8 mouse cellular contexts compared by ENCODE assay signal in genomic region chr11:119053738-119054350, GRCm38 (mm10). TPM values are rescaled to one million over a fixed set of nuclear protein-coding genes. Genes with fewer than 3 reads are reported as not detected.
DNase-seq lines count a peak whose midpoint lies in the region; ATAC-seq and TF ChIP-seq lines count a peak whose summit lies in the region.

No protein-coding gene starts in this region.

- no peaks in the 10 kb centered on the region for H3K9me3 ChIP-seq in lung, postnatal 0 days (ENCODE audit: low read length)
- H3K9me3 ChIP-seq in forebrain, embryonic 12.5 days: no peaks in the 10 kb centered on the region
- H3K9me3 ChIP-seq in liver, embryonic 13.5 days (replicated peaks): no peaks in the 10 kb centered on the region
- H3K9me3 ChIP-seq in stomach, postnatal 0 days (ENCODE audit: control insufficient read depth, low read length): no peaks in the 10 kb centered on the region

- H3K9ac ChIP-seq in lung, postnatal 0 days (replicated peaks; ENCODE audit: low read depth): no peak overlapping the region
- peak overlapping the region; percentile 59 for H3K9ac ChIP-seq in forebrain, embryonic 12.5 days
- no peak overlapping the region for H3K9ac ChIP-seq in liver, embryonic 13.5 days
- no peak overlapping the region for H3K9ac ChIP-seq in stomach, postnatal 0 days (ENCODE audit: low read length)

- peaks cover 22% of the 10 kb centered on the region for H3K4me1 ChIP-seq in lung, postnatal 0 days (ENCODE audit: insufficient read depth, low read depth, low read length)
- peaks cover 24% of the 10 kb centered on the region for H3K4me1 ChIP-seq in lung, adult 2 months (ENCODE audit: control insufficient read depth, insufficient read depth, low read length)
- peaks cover 57% of the 10 kb centered on the region for H3K4me1 ChIP-seq in forebrain, embryonic 12.5 days
- peaks cover 47% of the 10 kb centered on the region for H3K4me1 ChIP-seq in liver, embryonic 13.5 days (replicated peaks)
- H3K4me1 ChIP-seq in stomach, postnatal 0 days (replicated peaks; ENCODE audit: control insufficient read depth, insufficient read depth): peaks cover 14% of the 10 kb centered on the region

- TF ChIP-seq POLR2A in lung, adult 2 months (IDR thresholded peaks at IDR 0.05; ENCODE audit: borderline replicate concordance, extremely low read depth, low read depth, low read length): no peak

- peak overlapping the region; percentile 54 for H3K4me2 ChIP-seq in lung, postnatal 0 days (replicated peaks; ENCODE audit: low read depth, low read length)
- peak overlapping the region; percentile 97 for H3K4me2 ChIP-seq in forebrain, embryonic 12.5 days
- H3K4me2 ChIP-seq in liver, embryonic 13.5 days: peak overlapping the region; percentile 55
- peak overlapping the region; percentile 60 for H3K4me2 ChIP-seq in stomach, postnatal 0 days (replicated peaks; ENCODE audit: low read depth)

- TF ChIP-seq EP300 in lung, postnatal 0 days (IDR thresholded peaks at IDR 0.05): no peak
- TF ChIP-seq EP300 in stomach, postnatal 0 days (optimal IDR thresholded peaks at IDR 0.05): no peak

- H3K4me3 ChIP-seq in lung, postnatal 0 days (ENCODE audit: low read depth, low read length): peak overlapping the region; percentile 11; the same call in 1 of the 2 replicates
- no peak overlapping the region for H3K4me3 ChIP-seq in lung, adult 2 months (replicated peaks; ENCODE audit: extremely low read depth, low read depth, low read length)
- H3K4me3 ChIP-seq in forebrain, embryonic 12.5 days (replicated peaks): peak overlapping the region; percentile 35
- peak overlapping the region; percentile 22 for H3K4me3 ChIP-seq in liver, embryonic 13.5 days (replicated peaks)
- peak overlapping the region; percentile 31 for H3K4me3 ChIP-seq in stomach, postnatal 0 days (ENCODE audit: low read depth, low read length)

- H3K27me3 ChIP-seq in lung, postnatal 0 days (replicated peaks; ENCODE audit: insufficient read depth, low read length): peaks cover 72% of the 10 kb centered on the region
- H3K27me3 ChIP-seq in forebrain, embryonic 12.5 days: peaks cover 83% of the 10 kb centered on the region
- H3K27me3 ChIP-seq in liver, embryonic 13.5 days: peaks cover 100% of the 10 kb centered on the region
- H3K27me3 ChIP-seq in stomach, postnatal 0 days (ENCODE audit: control insufficient read depth, insufficient read depth, low read length): peaks cover 34% of the 10 kb centered on the region; the same call in 1 of the 2 replicates

- no peaks in the 10 kb centered on the region for H3K36me3 ChIP-seq in lung, postnatal 0 days (ENCODE audit: insufficient read depth, low read length)
- H3K36me3 ChIP-seq in forebrain, embryonic 12.5 days (replicated peaks): no peaks in the 10 kb centered on the region
- no peaks in the 10 kb centered on the region for H3K36me3 ChIP-seq in liver, embryonic 13.5 days
- H3K36me3 ChIP-seq in stomach, postnatal 0 days (ENCODE audit: control insufficient read depth, insufficient read depth, low read length): no peaks in the 10 kb centered on the region

- DNase-seq in embryo, embryonic 10.5 days (ENCODE audit: low spot score): peak; percentile 62
- no peak for DNase-seq in embryo, embryonic 10 days (ENCODE audit: low spot score)
- DNase-seq in lung, postnatal 0 days (ENCODE audit: low spot score): no peak
- DNase-seq in lung, adult 2 months: no peak
- no peak for DNase-seq in liver, embryonic 13.5 days
- DNase-seq in stomach, postnatal 0 days (ENCODE audit: low spot score): no peak

- 1% methylated on average over 32 of the region's 35 CpGs for WGBS in lung, postnatal 0 days
- WGBS in lung, adult 2 months: 1% methylated on average over 28 of the region's 35 CpGs
- WGBS in forebrain, embryonic 12.5 days: 1% methylated on average over 34 of the region's 35 CpGs
- 3% methylated on average over 33 of the region's 35 CpGs for WGBS in liver, embryonic 13.5 days (ENCODE audit: insufficient replicate concordance)
- WGBS in stomach, postnatal 0 days: under 1% methylated on average over 30 of the region's 35 CpGs

- no peak overlapping the region for H3K27ac ChIP-seq in lung, postnatal 0 days (ENCODE audit: low read length)
- peak overlapping the region; percentile 92 for H3K27ac ChIP-seq in forebrain, embryonic 12.5 days
- H3K27ac ChIP-seq in liver, embryonic 13.5 days: no peak overlapping the region
- no peak overlapping the region for H3K27ac ChIP-seq in stomach, postnatal 0 days (replicated peaks)

- no peak for ATAC-seq in lung, postnatal 0 days
- ATAC-seq in forebrain, embryonic 12.5 days (ENCODE audit: low FRiP score): peak; percentile 37; the same call in 1 of the 2 replicates
- ATAC-seq in liver, embryonic 13.5 days (ENCODE audit: low read depth): no peak
- ATAC-seq in stomach, postnatal 0 days (ENCODE audit: low FRiP score, low TSS enrichment): no peak
- no peak for ATAC-seq in erythroblast, adult 5-6 weeks (replicated peaks; ENCODE audit: low FRiP score, poor library complexity, severe bottlenecking)

- no peak for TF ChIP-seq CTCF in lung, postnatal 0 days (IDR thresholded peaks at IDR 0.05)
- TF ChIP-seq CTCF in lung, adult 2 months (IDR thresholded peaks at IDR 0.05; ENCODE audit: insufficient read depth, low read length): no peak
- TF ChIP-seq CTCF in stomach, postnatal 0 days (IDR thresholded peaks at IDR 0.05; ENCODE audit: low read depth): no peak

RNA-seq across cellular contexts. Expression of gene Cbx8, which starts 13.1 kb away (rescaled TPM):
- polyA plus RNA-seq in lung, postnatal 0 days (2015; fragmentation: Nextera tagmentation; extraction: Ambion mirVana): 9.4 and 9.8 TPM in 2 replicates
- 3.8 and 3.9 TPM in 2 replicates for polyA plus RNA-seq in lung, adult 2 months (2012; rRNA removed)
- 11.5 and 11.7 TPM in 2 replicates for polyA plus RNA-seq in forebrain, embryonic 12.5 days (2016; fragmentation: Nextera tagmentation; extraction: Ambion mirVana)
- 2.4 and 2.8 TPM in 2 replicates for polyA plus RNA-seq in liver, embryonic 13.5 days (2015; fragmentation: Nextera tagmentation; extraction: Ambion mirVana)
- polyA plus RNA-seq in stomach, postnatal 0 days (2015; fragmentation: Nextera tagmentation; extraction: Ambion mirVana): 4.6 and 5.1 TPM in 2 replicates
- 0.38 and 0.42 TPM in 2 replicates for total RNA-seq in erythroblast, adult 5-6 weeks (2015; ENCODE audit: low replicate concordance)
- total RNA-seq in erythroblast, adult 5-6 weeks (2017; ENCODE audit: low replicate concordance): 0.70 and 1.4 TPM in 2 replicates

RNA-seq across cellular contexts. Expression of gene Cbx2, which starts 31.1 kb away (rescaled TPM):
- 6.2 and 6.9 TPM in 2 replicates for polyA plus RNA-seq in lung, postnatal 0 days (2015; fragmentation: Nextera tagmentation; extraction: Ambion mirVana)
- 2.9 and 4.4 TPM in 2 replicates for polyA plus RNA-seq in lung, adult 2 months (2012; rRNA removed)
- polyA plus RNA-seq in forebrain, embryonic 12.5 days (2016; fragmentation: Nextera tagmentation; extraction: Ambion mirVana): 84.2 and 89.3 TPM in 2 replicates
- polyA plus RNA-seq in liver, embryonic 13.5 days (2015; fragmentation: Nextera tagmentation; extraction: Ambion mirVana): 3.8 and 4.1 TPM in 2 replicates
- 5.1 and 5.3 TPM in 2 replicates for polyA plus RNA-seq in stomach, postnatal 0 days (2015; fragmentation: Nextera tagmentation; extraction: Ambion mirVana)
- total RNA-seq in erythroblast, adult 5-6 weeks (2015; ENCODE audit: low replicate concordance): 0.19 and 0.42 TPM in 2 replicates
- not detected in 2 replicates for total RNA-seq in erythroblast, adult 5-6 weeks (2017; ENCODE audit: low replicate concordance)

RNA-seq across cellular contexts. Expression of gene Cbx4, which starts 32.2 kb away (rescaled TPM):
- 8.9 and 9.7 TPM in 2 replicates for polyA plus RNA-seq in lung, postnatal 0 days (2015; fragmentation: Nextera tagmentation; extraction: Ambion mirVana)
- 16.2 and 16.8 TPM in 2 replicates for polyA plus RNA-seq in lung, adult 2 months (2012; rRNA removed)
- 12.7 and 14.5 TPM in 2 replicates for polyA plus RNA-seq in forebrain, embryonic 12.5 days (2016; fragmentation: Nextera tagmentation; extraction: Ambion mirVana)
- 2.0 and 2.4 TPM in 2 replicates for polyA plus RNA-seq in liver, embryonic 13.5 days (2015; fragmentation: Nextera tagmentation; extraction: Ambion mirVana)
- polyA plus RNA-seq in stomach, postnatal 0 days (2015; fragmentation: Nextera tagmentation; extraction: Ambion mirVana): 9.6 and 11.2 TPM in 2 replicates
- total RNA-seq in erythroblast, adult 5-6 weeks (2015; ENCODE audit: low replicate concordance): 4.8 and 7.7 TPM in 2 replicates
- total RNA-seq in erythroblast, adult 5-6 weeks (2017; ENCODE audit: low replicate concordance): 4.3 and 9.4 TPM in 2 replicates

Comparison
In these comparisons a context has a peak if more than half of its experiments do, and no peak if none do; other contexts are left out.
1. RNA of gene Cbx2, which starts 31.1 kb away (polyA plus RNA-seq): 84.2 to 89.3 TPM in forebrain, embryonic 12.5 days; 6.2 to 6.9 TPM in lung, postnatal 0 days, 5.1 to 5.3 TPM in stomach, postnatal 0 days, 2.9 to 4.4 TPM in lung, adult 2 months and 3.8 to 4.1 TPM in liver, embryonic 13.5 days; every median in the first group is over 10 times any median in the second.
2. Peak in every context shown above with its lines, with median percentiles within 50 percentile points of each other: H3K4me2 ChIP-seq.